Mouse (Mus musculus) erythroblast, embryonic 14.5 days (primary cell): Measurements from ENCODE around the gene Rinl. TPM values are rescaled to one million over a fixed set of nuclear protein-coding genes. Genes with fewer than 3 reads are reported as not detected.

Experiments
- H3K27me3 ChIP-seq: 2 replicates; pipeline ENCODE4 v1.6.1; 2012; ENCODE audit warnings: inconsistent platforms; ENCODE audit not compliant: control insufficient read depth
- H3K36me3 ChIP-seq: 2 replicates; pipeline ENCODE4 v1.6.1; 2012; ENCODE audit warnings: mild to moderate bottlenecking, inconsistent platforms; ENCODE audit not compliant: control insufficient read depth
- H3K4me1 ChIP-seq: 2 replicates; pipeline ENCODE4 v1.6.1; 2012; ENCODE audit warnings: inconsistent platforms; ENCODE audit not compliant: control insufficient read depth
- H3K4me3 ChIP-seq: replicated peaks from 2 replicates; pipeline ENCODE3; 2012; ENCODE audit warnings: moderate library complexity, mild to moderate bottlenecking, inconsistent platforms
- H3K9me3 ChIP-seq: 2 replicates; pipeline ENCODE4 v1.6.1; 2012; ENCODE audit warnings: low read length, inconsistent platforms, mixed read lengths; ENCODE audit not compliant: control insufficient read depth
- GATA1 ChIP-seq: IDR thresholded peaks from 2 replicates; pipeline ENCODE4 v1.6.1; 2012; ENCODE audit warnings: low read length, inconsistent platforms, mixed read lengths
- TAL1 ChIP-seq: IDR thresholded peaks from 3 replicates; pipeline ENCODE4 v1.6.1; 2012; ENCODE audit warnings: low read length, inconsistent platforms, mixed read lengths
- polyA plus RNA-seq: library from polyadenylated mRNA; stranded (reverse); fragments of >175 nt; gene quantifications from 2 replicates; pipeline ENCODE4 v1.2.3, GENCODE M21; 2012

The Rinl gene
- polyA plus RNA-seq, 1 experiment = 0.49 TPM

DNA sequence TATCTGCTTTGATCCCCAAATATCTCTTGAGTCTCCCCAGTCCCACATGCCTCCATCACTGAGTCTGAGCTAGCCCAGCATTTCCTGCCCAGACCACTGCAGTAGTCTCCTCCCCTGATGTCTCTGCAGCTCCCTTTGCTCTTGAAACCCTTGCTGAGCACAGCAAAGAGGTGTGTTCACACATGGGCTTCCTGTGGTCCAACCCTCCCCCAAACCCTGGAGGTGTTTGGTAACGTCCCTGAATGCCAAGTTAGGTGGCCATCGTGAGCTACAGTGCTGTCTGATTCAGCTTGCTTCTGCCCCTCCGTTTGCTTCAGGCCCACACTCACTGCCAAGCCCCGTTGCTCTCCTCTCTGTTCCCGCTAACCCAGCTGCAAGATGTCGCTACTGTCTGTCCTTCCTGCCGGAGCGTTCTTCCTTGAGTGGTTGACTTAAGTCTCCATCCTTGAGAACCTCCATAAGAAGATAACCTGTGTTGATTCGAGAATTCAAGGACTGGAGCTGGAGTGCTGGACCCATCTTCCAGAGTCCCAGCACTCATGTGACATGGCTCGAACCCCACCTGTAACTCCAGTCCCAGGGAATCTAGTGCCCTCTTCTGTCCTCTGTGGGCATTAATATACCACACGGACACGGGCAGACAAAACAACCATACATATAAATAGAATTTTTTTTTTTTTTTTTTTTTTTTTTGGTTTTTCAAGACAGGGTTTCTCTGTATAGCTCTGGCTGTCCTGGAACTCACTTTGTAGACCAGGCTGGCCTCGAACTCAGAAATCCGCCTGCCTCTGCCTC, 3.8 kb downstream of the Rinl start:
- H3K4me1 ChIP-seq = peaks cover 25% of the 10 kb centered on the region
- H3K27me3 ChIP-seq = peaks cover 8% of the 10 kb centered on the region
- H3K9me3 ChIP-seq = no peaks in the 10 kb centered on the region
- H3K36me3 ChIP-seq = peaks cover 4% of the 10 kb centered on the region
- H3K4me3 ChIP-seq = no peak overlapping the region
- TF ChIP-seq GATA1 (no peak), TAL1 (no peak)

DNA sequence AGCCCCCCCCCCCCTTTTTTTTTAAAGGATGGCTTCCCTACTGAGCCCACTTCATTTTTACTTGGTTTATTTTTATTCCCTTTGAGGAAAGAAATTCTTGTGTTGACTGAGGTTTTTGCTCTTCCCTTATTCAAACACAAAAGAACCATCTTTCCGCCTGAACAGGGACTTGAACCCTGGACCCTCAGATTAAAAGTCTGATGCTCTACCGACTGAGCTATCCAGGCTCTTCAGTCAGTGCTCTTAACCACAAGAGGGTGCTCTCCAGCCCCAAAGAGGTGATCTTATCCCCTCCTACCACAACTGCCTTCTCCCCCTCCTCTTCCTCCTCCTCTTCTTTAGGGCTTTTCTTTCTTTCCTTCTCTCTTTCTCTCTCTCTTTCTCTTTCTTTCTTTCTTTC, 5.1 kb downstream of the Rinl start:
- TF ChIP-seq GATA1 = no peak
- Histone ChIP-seq H3K36me3 (peaks cover 5% of the 10 kb centered on the region), H3K9me3 (no peaks in the 10 kb centered on the region), H3K27me3 (peaks cover 8% of the 10 kb centered on the region), H3K4me1 (peaks cover 28% of the 10 kb centered on the region), H3K4me3 (no peak overlapping the region)

DNA sequence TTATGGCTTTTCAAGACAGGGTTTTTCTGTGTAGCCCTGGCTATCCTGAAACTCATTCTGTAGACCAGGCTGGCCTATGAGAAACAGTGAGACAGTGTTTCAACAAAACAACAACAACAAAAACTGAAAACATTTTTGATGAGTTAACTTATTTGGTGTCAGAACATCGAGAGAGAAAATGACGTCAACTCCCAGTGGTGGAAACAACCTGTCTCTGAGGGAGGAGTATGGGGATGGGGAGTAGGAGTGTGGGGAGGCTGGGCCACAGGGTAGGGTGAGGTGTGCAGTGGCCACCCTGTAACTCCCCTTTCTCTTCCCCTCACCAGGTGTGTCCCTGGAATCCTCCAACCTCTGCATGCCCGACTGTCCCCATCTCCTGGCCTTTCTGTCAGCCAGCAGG, 5.7 kb downstream of the Rinl start:
- Histone ChIP-seq H3K4me3 (no peak overlapping the region), H3K27me3 (peaks cover 8% of the 10 kb centered on the region), H3K4me1 (peaks cover 28% of the 10 kb centered on the region), H3K36me3 (peaks cover 7% of the 10 kb centered on the region), H3K9me3 (no peaks in the 10 kb centered on the region)
- TF ChIP-seq GATA1 (no peak), TAL1 (no peak)

DNA sequence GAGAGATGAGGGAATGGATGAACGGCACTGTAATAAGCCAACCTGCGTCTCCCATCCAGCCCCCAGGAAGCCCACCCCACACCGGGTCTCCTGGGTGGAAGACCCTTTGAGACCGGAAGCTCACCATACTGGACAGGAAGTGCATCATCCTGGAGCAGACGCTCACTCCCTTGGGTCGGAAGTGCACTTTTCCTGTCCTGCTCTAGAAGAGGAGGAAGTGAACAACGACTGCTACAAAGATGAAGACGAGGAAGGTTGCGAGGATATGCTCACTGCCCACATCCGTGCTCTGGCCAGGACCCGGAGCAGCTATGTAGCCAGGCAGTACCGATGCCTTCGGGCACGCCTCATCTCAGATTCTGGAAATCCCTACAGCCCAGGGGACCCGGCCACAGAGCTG, 7.1 kb downstream of the Rinl start:
- H3K36me3 ChIP-seq = peaks cover 7% of the 10 kb centered on the region
- H3K9me3 ChIP-seq = no peaks in the 10 kb centered on the region
- H3K4me3 ChIP-seq = peak overlapping the region; percentile 58
- H3K27me3 ChIP-seq = peaks cover 8% of the 10 kb centered on the region
- TF ChIP-seq TAL1 (no peak), GATA1 (no peak)
- peaks cover 28% of the 10 kb centered on the region for H3K4me1 ChIP-seq

DNA sequence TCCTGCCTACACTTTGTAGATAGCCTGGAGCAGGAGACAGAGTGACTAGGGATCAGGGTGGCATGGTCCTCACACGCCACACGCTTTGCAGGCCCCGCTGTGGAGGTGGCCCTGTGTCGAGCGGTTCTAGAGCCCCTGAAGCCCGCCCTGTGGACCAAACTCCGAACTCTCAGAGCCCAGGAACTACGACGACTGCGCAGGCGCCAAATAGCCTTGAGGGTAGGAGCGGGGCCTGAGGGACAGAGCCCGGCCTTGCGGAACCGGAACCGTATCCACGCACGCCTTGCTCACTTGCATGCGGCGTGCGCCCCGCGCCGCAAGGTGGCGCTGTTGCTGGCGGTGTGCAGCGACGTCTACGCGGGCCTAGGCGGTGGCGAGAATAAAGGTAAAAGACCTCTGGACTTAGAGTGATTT, 7.8 kb downstream of the Rinl start:
- Histone ChIP-seq H3K9me3 (no peaks in the 10 kb centered on the region), H3K4me1 (peaks cover 28% of the 10 kb centered on the region)
- TF ChIP-seq GATA1 (no peak), TAL1 (no peak)

DNA sequence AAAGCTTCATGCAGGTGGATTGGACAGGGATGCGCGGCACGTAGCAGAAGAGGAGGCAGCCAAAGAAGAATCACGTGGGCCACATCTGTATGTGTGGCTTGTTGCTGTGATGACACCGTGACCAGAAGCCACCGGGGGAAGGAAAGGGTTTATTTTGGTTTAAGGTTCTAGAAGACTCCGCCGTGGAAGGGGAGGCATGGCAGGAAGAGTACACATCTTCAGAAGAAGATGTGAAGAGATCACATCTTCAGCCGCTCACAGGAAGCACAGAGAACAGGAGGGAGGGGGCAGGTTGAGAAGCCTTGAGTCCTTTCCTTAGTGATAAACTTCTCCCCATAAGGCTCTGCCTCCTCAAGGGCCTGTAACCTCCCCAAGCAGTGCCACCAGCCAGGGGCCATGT, 11.2 kb downstream of the Rinl start:
- no peak overlapping the region for H3K4me3 ChIP-seq
- H3K36me3 ChIP-seq = peaks cover 7% of the 10 kb centered on the region
- H3K4me1 ChIP-seq = peaks cover 46% of the 10 kb centered on the region
- peaks cover 5% of the 10 kb centered on the region; the same call in 1 of the 2 replicates for H3K27me3 ChIP-seq
- no peaks in the 10 kb centered on the region for H3K9me3 ChIP-seq
- TF ChIP-seq TAL1 (no peak), GATA1 (no peak)

More for the DNA sequence above, 7.8 kb downstream of the Rinl start:
- Histone ChIP-seq H3K27me3 (peaks cover 8% of the 10 kb centered on the region), H3K4me3 (peak overlapping the region; percentile 58), H3K36me3 (peaks cover 7% of the 10 kb centered on the region)

DNA sequence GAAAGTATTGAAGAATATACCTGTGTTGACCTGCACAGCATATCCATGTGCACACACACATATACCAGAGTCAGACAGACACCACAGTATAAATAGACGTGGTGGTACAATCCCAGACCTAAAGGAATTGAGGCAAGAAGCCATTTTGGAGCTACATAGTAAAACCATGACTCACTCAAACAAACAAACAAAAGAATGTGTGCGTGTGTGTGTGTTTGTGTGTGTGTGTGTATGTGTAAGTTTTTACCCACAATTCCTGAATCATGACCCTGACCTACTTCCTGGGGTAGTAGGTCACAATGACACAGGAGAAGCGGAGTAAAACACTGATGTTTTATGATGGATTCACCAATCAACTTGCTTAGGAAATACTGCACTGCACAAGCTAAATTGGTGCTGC, 12.7 kb downstream of the Rinl start:
- H3K36me3 ChIP-seq = peaks cover 7% of the 10 kb centered on the region
- TF ChIP-seq GATA1 (no peak), TAL1 (no peak)
- peaks cover 34% of the 10 kb centered on the region for H3K4me1 ChIP-seq
- no peak overlapping the region for H3K4me3 ChIP-seq
- no peaks in the 10 kb centered on the region for H3K9me3 ChIP-seq
- H3K27me3 ChIP-seq = no peaks in the 10 kb centered on the region

DNA sequence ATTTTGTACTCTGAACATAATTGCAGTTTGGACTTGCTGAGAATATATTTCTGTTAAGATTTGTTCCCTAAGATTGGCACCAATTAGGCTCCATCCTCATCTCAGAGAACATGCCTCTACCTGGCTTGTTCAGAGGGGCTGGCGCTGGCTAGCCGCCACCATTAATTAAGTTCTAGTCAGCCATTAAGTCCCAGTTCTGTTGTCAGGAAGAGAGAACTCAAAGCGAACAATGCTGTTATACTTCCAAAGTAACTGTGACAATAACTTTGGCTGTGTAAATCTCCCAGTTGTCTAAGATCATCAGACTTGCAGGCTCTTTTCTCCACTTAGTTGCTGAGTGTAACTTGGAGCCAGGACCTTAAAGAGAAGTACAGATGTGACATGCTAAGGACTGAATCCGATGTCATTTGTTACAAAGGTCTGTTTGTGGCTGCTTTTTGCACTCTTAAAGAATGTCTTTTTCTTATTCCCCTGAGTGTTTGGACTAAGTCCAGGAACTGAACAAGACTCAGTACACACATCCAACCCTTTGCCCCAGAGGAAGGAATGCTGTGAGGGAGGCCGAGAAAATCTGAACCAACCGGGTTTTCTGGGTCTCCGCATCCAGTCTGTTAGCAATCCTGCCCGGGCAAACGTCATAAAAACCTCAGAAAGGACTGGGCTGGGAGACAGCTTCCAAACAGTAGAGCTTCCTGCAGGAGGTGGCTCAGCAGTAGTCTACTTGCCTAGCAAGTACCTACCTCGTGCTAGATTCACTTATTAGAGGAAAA, 13.3 kb downstream of the Rinl start:
- TF ChIP-seq TAL1 (no peak), GATA1 (no peak)

DNA sequence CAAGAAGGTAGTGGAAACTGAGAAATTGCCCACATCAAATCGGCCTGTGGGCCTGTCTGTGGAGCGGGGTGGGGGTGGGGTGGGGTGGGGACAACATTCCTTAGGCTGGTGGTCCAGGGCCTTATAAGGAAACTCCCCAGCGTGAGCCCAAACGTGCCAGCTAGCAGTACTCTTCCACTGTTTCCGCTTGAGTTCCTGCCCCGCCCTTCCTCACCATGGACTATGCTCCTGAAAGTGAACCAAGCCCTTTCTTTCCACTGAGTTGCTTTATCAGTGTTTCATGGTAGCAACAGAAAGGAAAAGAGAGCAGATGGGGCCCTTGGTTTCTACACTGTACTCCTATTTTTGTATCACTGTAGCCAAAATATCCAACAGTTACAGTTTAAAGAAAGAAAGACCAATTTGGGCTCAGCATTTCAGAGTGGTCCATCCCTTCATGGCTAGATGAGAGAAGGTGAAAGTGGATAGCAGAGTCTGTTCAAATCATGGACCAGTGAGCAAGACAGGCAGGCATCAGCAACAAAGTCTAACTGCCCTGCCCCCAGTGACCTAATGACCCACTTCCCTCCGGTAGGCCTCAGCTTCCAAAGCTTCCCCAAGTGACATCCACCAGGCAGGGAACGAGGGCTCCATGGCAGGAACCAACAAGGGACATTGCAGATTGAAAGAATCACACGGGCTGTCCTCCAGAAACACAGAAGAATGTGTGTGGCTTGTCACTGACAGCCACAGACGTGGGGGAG, 14.2 kb downstream of the Rinl start:
- Histone ChIP-seq H3K4me1 (peaks cover 32% of the 10 kb centered on the region), H3K9me3 (no peaks in the 10 kb centered on the region), H3K4me3 (no peak overlapping the region), H3K27me3 (no peaks in the 10 kb centered on the region), H3K36me3 (peaks cover 2% of the 10 kb centered on the region; the same call in 1 of the 2 replicates)
- TF ChIP-seq TAL1 = no peak
- TF ChIP-seq GATA1 = no peak

More for the DNA sequence above, 13.3 kb downstream of the Rinl start:
- H3K4me1 ChIP-seq = peaks cover 32% of the 10 kb centered on the region
- H3K4me3 ChIP-seq = no peak overlapping the region
- no peaks in the 10 kb centered on the region for H3K27me3 ChIP-seq
- H3K9me3 ChIP-seq = no peaks in the 10 kb centered on the region
- H3K36me3 ChIP-seq = peaks cover 7% of the 10 kb centered on the region
